Mouse (Mus musculus): Measurements from ENCODE around the gene Btbd11. TPM values are rescaled to one million over a fixed set of nuclear protein-coding genes. Genes with fewer than 3 reads are reported as not detected.
A peak's percentile ranks its signal among the peaks of the same experiment; 100 is the strongest.

The Btbd11 gene
- total RNA-seq, 2 experiments from 2014 or later, result 28.5 to 29.7 TPM

GRCm38 (mm10) chr10:85468527-85468926, 81.9 kb downstream of the Btbd11 start:
- intact Hi-C loops (cut with DNase I), result loop anchor here (10.0 kb wide), 1 partner anchor 156 kb away; no protein-coding TSS in a partner anchor

GRCm38 (mm10) chr10:85469341-85469740, 82.7 kb downstream of the Btbd11 start:
- peak in 1 of 2 experiments; percentile 15 for DNase-seq (ENCODE audit: low spot score in 2 of 2)
- intact Hi-C loops (cut with DNase I), result loop anchor here (10.0 kb wide), 1 partner anchor 155 kb away; no protein-coding TSS in a partner anchor

More at GRCm38 (mm10) chr10:85468527-85468926, 81.9 kb downstream of the Btbd11 start:
- DNase-seq (ENCODE audit: low spot score in 2 of 2), result no peak

- intact Hi-C loops (cut with DNase I), result no loop called here
- DNase-seq (ENCODE audit: low spot score in 2 of 2), result no peak
These were observed 86.7 kb downstream of the Btbd11 start for GRCm38 (mm10) chr10:85473265-85473664.

GRCm38 (mm10) chr10:85473871-85474270, 87.3 kb downstream of the Btbd11 start:
- intact Hi-C loops (cut with DNase I), result no loop called here

GRCm38 (mm10) chr10:85475642-85476345, 89.2 kb downstream of the Btbd11 start:
- DNase-seq (ENCODE audit: low spot score in 2 of 2), result no peak
- intact Hi-C loops (cut with DNase I), result no loop called here

More at GRCm38 (mm10) chr10:85473871-85474270, 87.3 kb downstream of the Btbd11 start:
- peak; percentile 20 for DNase-seq (ENCODE audit: low spot score in 2 of 2)

GRCm38 (mm10) chr10:85479959-85480625, 93.5 kb downstream of the Btbd11 start:
- intact Hi-C loops (cut with DNase I), result no loop called here
- DNase-seq (ENCODE audit: low spot score in 2 of 2), result no peak

GRCm38 (mm10) chr10:85481106-85481505, 94.5 kb downstream of the Btbd11 start:
- intact Hi-C loops (cut with DNase I), result no loop called here

GRCm38 (mm10) chr10:85482064-85482473, 95.5 kb downstream of the Btbd11 start:
- intact Hi-C loops (cut with DNase I), result no loop called here

More at GRCm38 (mm10) chr10:85481106-85481505, 94.5 kb downstream of the Btbd11 start:
- no peak for DNase-seq (ENCODE audit: low spot score in 2 of 2)

GRCm38 (mm10) chr10:85482480-85482879, 95.9 kb downstream of the Btbd11 start:
- no peak for DNase-seq (ENCODE audit: low spot score in 2 of 2)
- intact Hi-C loops (cut with DNase I), result no loop called here

More at GRCm38 (mm10) chr10:85482064-85482473, 95.5 kb downstream of the Btbd11 start:
- DNase-seq (ENCODE audit: low spot score in 2 of 2), result peak; percentile 58 to 85

GRCm38 (mm10) chr10:85486456-85486855, 99.8 kb downstream of the Btbd11 start:
- intact Hi-C loops (cut with DNase I), result no loop called here

GRCm38 (mm10) chr10:85492583-85492982, 106.0 kb downstream of the Btbd11 start:
- intact Hi-C loops (cut with DNase I), result no loop called here
- DNase-seq (ENCODE audit: low spot score in 2 of 2), result no peak

More at GRCm38 (mm10) chr10:85486456-85486855, 99.8 kb downstream of the Btbd11 start:
- DNase-seq (ENCODE audit: low spot score in 2 of 2), result no peak

GRCm38 (mm10) chr10:85496358-85496757, 109.7 kb downstream of the Btbd11 start:
- intact Hi-C loops (cut with DNase I), result no loop called here
- no peak for DNase-seq (ENCODE audit: low spot score in 2 of 2)

GRCm38 (mm10) chr10:85496981-85497380, 110.4 kb downstream of the Btbd11 start:
- DNase-seq (ENCODE audit: low spot score in 2 of 2), result no peak
- intact Hi-C loops (cut with DNase I), result no loop called here

- no peak for DNase-seq (ENCODE audit: low spot score in 2 of 2)
- intact Hi-C loops (cut with DNase I), result no loop called here
These were observed 111.3 kb downstream of the Btbd11 start for GRCm38 (mm10) chr10:85497931-85498330.

GRCm38 (mm10) chr10:85500573-85501155, 114.0 kb downstream of the Btbd11 start:
- no peak for DNase-seq (ENCODE audit: low spot score in 2 of 2)
- intact Hi-C loops (cut with DNase I), result no loop called here

- intact Hi-C loops (cut with DNase I), result no loop called here
- no peak for DNase-seq (ENCODE audit: low spot score in 2 of 2)
These were observed 115.5 kb downstream of the Btbd11 start for GRCm38 (mm10) chr10:85501966-85502566.

GRCm38 (mm10) chr10:85502656-85503055, 116.0 kb downstream of the Btbd11 start:
- no peak for DNase-seq (ENCODE audit: low spot score in 2 of 2)
- intact Hi-C loops (cut with DNase I), result no loop called here

GRCm38 (mm10) chr10:85503453-85503852, 116.8 kb downstream of the Btbd11 start:
- DNase-seq (ENCODE audit: low spot score in 2 of 2), result no peak
- intact Hi-C loops (cut with DNase I), result no loop called here

- intact Hi-C loops (cut with DNase I), result no loop called here
- no peak for DNase-seq (ENCODE audit: low spot score in 2 of 2)
These were observed 120.8 kb downstream of the Btbd11 start for GRCm38 (mm10) chr10:85507270-85508050.

Data from left cerebral cortex, postnatal 14 days (tissue).